Mouse (Mus musculus): Measurements from ENCODE around the gene Ank3. TPM values are rescaled to one million over a fixed set of nuclear protein-coding genes. Genes with fewer than 3 reads are reported as not detected.

Ank3 gene
- polyA plus RNA-seq, 1 experiment from 2014 or later, result 24.5 TPM

DNA sequence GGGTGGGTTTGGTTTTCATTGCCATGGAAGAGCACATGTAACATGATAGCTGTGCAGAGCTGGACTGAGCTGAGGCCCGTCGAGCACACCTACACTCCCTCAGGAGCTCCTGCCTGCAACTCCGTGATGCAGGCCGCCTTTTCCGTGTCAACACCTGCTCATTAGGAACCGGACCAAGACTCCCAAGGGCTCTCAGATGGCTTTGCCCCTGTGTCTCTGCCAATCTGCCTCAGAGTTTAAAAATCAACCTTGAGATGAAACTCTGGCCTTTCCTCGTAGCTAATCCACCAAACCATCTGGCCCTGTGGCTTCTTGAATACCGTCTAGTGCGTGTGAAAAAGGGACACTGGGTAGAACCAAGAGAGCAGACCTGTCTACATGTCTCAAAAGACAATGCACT lies 297.4 kb downstream of the Ank3 start:
- 52% methylated on average over 9 of the region's 9 CpGs for WGBS
- H3K4me2 ChIP-seq (replicated peaks; ENCODE audit: low read depth, low read length), result no peak overlapping the region
- no peaks in the 10 kb centered on the region for H3K9me3 ChIP-seq (ENCODE audit: low read length)
- no peak overlapping the region for H3K27ac ChIP-seq (ENCODE audit: low read length)
- no peaks in the 10 kb centered on the region for H3K36me3 ChIP-seq (ENCODE audit: insufficient read depth, low read length)
- no peak overlapping the region for H3K4me3 ChIP-seq (ENCODE audit: low read depth, low read length)
- no peaks in the 10 kb centered on the region for H3K4me1 ChIP-seq (ENCODE audit: insufficient read depth, low read depth, low read length)
- no peak overlapping the region for H3K9ac ChIP-seq (replicated peaks; ENCODE audit: low read depth)
- TF ChIP-seq CTCF (IDR thresholded peaks at IDR 0.05), result no peak
- TF ChIP-seq EP300 (IDR thresholded peaks at IDR 0.05), result no peak
- ATAC-seq (no peak), DNase-seq (ENCODE audit: low spot score) (no peak)
- no peaks in the 10 kb centered on the region for H3K27me3 ChIP-seq (replicated peaks; ENCODE audit: insufficient read depth, low read length)

DNA sequence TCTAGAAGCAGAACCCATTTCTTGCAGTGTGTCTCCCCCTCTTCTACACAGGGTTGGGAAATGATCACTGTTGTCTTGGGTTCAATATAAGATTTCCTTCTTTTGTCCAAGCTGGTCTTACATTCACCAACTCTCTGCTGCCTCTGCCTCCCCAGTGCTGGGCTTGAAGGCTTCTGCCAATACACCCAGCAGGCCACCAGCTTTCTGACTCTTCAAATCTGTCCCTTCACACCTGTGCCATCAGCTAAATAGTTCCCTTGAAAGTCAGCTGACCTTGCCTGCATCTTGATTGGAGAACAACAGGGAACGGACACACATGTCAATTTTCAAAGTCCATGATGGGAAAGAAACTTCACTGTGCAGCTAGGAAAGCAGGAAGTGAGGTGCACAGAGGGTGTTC lies 300.1 kb downstream of the Ank3 start:
- DNase-seq (ENCODE audit: low spot score) (no peak), ATAC-seq (no peak)
- TF ChIP-seq CTCF (IDR thresholded peaks at IDR 0.05), result no peak
- H3K4me1 ChIP-seq (ENCODE audit: insufficient read depth, low read depth, low read length), result no peaks in the 10 kb centered on the region
- no peak overlapping the region for H3K4me2 ChIP-seq (replicated peaks; ENCODE audit: low read depth, low read length)
- H3K4me3 ChIP-seq (ENCODE audit: low read depth, low read length), result no peak overlapping the region
- no peaks in the 10 kb centered on the region for H3K36me3 ChIP-seq (ENCODE audit: insufficient read depth, low read length)
- no peak overlapping the region for H3K9ac ChIP-seq (replicated peaks; ENCODE audit: low read depth)
- WGBS, result 84% methylated on average over 1 of the region's 1 CpGs
- H3K9me3 ChIP-seq (ENCODE audit: low read length), result no peaks in the 10 kb centered on the region
- H3K27me3 ChIP-seq (replicated peaks; ENCODE audit: insufficient read depth, low read length), result no peaks in the 10 kb centered on the region
- no peak overlapping the region for H3K27ac ChIP-seq (ENCODE audit: low read length)

DNA sequence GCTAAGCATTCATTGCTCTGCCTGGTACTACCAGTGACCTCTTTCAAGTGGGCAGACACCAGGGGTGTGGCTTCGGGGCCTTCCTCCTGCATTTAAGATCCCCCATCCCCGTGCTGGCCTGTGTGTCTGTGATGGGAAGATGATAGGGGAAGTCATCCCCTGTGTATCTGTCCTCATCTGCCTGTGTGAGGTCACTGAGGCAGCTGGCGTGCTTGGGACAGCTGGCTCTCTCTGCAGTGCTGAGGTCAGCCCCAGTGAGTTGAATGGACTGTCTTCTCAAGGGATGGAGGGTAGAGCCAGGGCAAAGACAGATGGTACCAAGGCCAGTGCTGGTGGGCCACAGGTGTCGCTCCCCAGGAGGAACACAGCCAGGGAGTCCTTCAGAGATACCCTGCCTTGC lies 302.7 kb downstream of the Ank3 start:
- H3K9me3 ChIP-seq (ENCODE audit: low read length), result no peaks in the 10 kb centered on the region
- no peak overlapping the region for H3K27ac ChIP-seq (ENCODE audit: low read length)
- WGBS, result 34% methylated on average over 4 of the region's 4 CpGs
- H3K36me3 ChIP-seq (ENCODE audit: insufficient read depth, low read length), result no peaks in the 10 kb centered on the region
- no peaks in the 10 kb centered on the region for H3K4me1 ChIP-seq (ENCODE audit: insufficient read depth, low read depth, low read length)
- DNase-seq (ENCODE audit: low spot score) (no peak), ATAC-seq (no peak)
- H3K4me3 ChIP-seq (ENCODE audit: low read depth, low read length), result no peak overlapping the region
- TF ChIP-seq CTCF (IDR thresholded peaks at IDR 0.05) (no peak), EP300 (IDR thresholded peaks at IDR 0.05) (no peak)
- H3K4me2 ChIP-seq (replicated peaks; ENCODE audit: low read depth, low read length), result no peak overlapping the region
- no peak overlapping the region for H3K9ac ChIP-seq (replicated peaks; ENCODE audit: low read depth)
- H3K27me3 ChIP-seq (replicated peaks; ENCODE audit: insufficient read depth, low read length), result no peaks in the 10 kb centered on the region

DNA sequence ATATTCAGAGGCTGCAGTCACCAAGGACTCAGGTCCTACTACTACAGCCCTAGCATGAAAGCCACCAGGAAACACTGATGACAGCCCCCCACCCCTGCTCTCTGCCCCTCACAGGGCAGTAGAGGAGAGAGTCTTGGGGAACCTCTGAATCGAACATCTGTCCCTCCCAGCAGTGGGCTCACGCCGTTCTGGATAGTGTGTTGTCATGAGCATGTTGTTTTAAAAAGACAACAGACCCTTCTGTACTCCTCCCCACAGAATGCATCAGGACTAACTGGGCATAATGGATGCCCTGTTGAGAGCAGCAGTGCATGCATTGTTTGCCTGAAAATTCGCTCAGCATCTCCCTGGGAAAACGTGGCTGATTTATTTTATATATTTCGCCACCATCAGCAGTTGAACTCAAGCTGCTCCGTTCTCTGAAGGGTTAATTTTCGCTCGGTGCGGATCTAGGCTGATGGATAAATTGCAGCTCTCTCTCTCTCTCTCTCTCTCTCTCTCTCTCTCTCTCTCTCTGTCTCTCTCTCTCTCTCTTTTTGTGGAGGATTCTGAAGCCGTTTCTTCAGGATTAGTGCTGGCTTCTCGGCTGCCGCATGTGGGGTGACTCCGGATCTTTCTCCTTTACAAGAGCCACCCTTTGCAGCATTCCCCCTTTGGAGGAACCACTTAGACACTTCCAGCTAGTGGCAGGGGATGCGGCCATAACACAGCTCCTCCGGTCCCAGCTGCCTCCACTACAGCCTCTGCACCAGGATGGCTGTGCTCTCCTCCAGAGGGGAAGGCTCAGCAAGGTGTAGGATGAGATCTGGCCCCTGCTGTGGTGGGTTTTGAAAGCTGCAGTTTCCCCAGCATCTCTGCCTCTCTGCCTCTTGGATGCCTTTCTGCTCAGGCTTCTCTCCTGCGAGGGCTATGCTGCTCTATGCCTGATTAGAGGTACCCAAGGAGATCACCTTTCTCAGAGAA lies 307.5 kb downstream of the Ank3 start:
- WGBS, result 14% methylated on average over 17 of the region's 17 CpGs
- Histone ChIP-seq H3K4me3 (ENCODE audit: low read depth, low read length) (no peak overlapping the region), H3K4me2 (replicated peaks; ENCODE audit: low read depth, low read length) (no peak overlapping the region), H3K4me1 (ENCODE audit: insufficient read depth, low read depth, low read length) (no peaks in the 10 kb centered on the region), H3K27ac (ENCODE audit: low read length) (no peak overlapping the region), H3K36me3 (ENCODE audit: insufficient read depth, low read length) (no peaks in the 10 kb centered on the region), H3K9ac (replicated peaks; ENCODE audit: low read depth) (no peak overlapping the region), H3K9me3 (ENCODE audit: low read length) (no peaks in the 10 kb centered on the region), H3K27me3 (replicated peaks; ENCODE audit: insufficient read depth, low read length) (no peaks in the 10 kb centered on the region)
- TF ChIP-seq CTCF (IDR thresholded peaks at IDR 0.05) (no peak), EP300 (IDR thresholded peaks at IDR 0.05) (no peak)
- ATAC-seq (no peak), DNase-seq (ENCODE audit: low spot score) (no peak)

DNA sequence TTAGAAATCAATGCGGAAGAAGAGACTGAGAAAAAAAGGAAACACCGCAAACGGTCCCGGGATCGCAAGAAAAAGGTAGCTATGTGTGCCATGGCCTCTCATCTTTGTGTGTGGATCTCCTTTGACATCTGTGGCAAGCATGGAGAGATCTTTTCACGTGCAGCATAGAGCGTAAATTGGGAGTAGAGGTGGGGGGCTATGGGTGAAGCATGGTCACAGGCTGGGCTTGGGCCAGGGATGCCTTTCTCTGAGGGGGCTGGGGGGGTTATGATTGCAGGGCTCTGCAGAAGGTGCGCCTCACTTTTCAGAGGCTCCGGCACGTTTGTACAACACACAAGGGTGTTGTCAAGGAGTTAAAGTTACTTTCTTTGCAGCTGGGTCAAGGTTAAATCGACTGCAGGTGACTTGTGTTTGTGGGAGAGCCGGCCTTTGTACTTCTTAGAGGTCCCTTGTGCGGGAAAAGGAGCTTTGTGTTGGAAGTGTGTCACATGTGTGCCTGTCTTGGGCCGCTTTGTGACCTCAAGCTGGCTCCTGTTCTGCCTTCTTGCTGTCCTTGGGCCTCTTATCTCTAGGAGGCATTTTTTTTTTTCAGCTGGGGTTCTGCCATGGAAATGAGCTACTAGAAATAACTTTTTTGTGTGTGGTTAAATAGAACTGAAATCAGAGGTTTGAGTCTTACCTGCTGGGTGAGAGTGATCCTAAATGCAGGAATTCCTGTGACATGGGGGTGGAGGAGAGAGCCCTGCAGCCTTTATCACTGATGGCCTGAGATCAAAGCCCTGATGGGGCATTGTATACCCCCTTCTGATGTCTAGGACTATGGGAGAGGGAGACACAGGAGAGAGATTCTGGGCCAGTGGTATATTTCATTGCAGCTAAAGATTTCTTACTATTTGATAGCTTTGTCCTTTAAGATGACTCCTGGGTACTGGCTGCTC lies 308.5 kb downstream of the Ank3 start:
- TF ChIP-seq CTCF (IDR thresholded peaks at IDR 0.05) (no peak), EP300 (IDR thresholded peaks at IDR 0.05) (no peak)
- Histone ChIP-seq H3K27me3 (replicated peaks; ENCODE audit: insufficient read depth, low read length) (no peaks in the 10 kb centered on the region), H3K36me3 (ENCODE audit: insufficient read depth, low read length) (no peaks in the 10 kb centered on the region), H3K27ac (ENCODE audit: low read length) (no peak overlapping the region), H3K4me3 (ENCODE audit: low read depth, low read length) (no peak overlapping the region), H3K9ac (replicated peaks; ENCODE audit: low read depth) (no peak overlapping the region), H3K4me1 (ENCODE audit: insufficient read depth, low read depth, low read length) (no peaks in the 10 kb centered on the region), H3K4me2 (replicated peaks; ENCODE audit: low read depth, low read length) (no peak overlapping the region), H3K9me3 (ENCODE audit: low read length) (no peaks in the 10 kb centered on the region)
- 42% methylated on average over 14 of the region's 14 CpGs for WGBS
- DNase-seq (ENCODE audit: low spot score) (no peak), ATAC-seq (no peak)

DNA sequence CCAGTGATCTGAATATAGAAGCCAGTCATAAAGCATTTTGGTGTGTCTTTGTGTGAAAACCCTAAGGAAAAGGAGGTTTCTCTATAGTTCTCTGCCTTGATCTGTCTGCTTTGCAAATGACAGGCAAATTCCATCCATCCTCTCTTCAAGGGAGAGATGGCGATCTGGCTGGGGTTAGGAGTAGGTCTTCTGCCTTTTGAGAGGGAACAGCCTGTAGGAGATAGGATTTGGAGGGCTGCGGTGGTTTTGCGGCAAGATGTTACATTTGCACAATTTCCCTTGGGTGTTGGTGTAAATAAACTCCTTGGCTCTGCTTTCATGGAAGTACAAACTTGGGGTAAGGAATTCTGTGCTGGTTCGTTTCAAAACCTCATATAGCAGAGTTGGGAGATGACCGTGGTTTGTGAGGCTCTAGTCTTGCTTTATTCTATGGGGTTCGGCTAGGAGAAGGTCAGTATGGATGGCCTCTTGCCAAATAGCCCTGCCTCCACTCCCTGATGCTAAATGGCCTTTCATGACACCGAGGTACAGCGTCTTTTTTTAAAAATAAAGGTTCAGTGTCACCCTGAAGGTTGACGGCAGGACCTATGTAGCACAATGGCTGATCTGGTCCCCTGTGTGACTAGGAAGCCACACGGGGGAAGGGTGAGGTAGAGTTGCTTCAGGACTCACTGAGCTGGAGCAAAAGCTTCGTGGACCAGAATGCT lies 309.4 kb downstream of the Ank3 start:
- Histone ChIP-seq H3K36me3 (ENCODE audit: insufficient read depth, low read length) (no peaks in the 10 kb centered on the region), H3K27ac (ENCODE audit: low read length) (no peak overlapping the region), H3K4me1 (ENCODE audit: insufficient read depth, low read depth, low read length) (no peaks in the 10 kb centered on the region), H3K4me2 (replicated peaks; ENCODE audit: low read depth, low read length) (no peak overlapping the region), H3K27me3 (replicated peaks; ENCODE audit: insufficient read depth, low read length) (no peaks in the 10 kb centered on the region), H3K9ac (replicated peaks; ENCODE audit: low read depth) (no peak overlapping the region), H3K9me3 (ENCODE audit: low read length) (no peaks in the 10 kb centered on the region), H3K4me3 (ENCODE audit: low read depth, low read length) (no peak overlapping the region)
- DNase-seq (ENCODE audit: low spot score) (no peak), ATAC-seq (no peak)
- TF ChIP-seq EP300 (IDR thresholded peaks at IDR 0.05), result no peak
- no peak for TF ChIP-seq CTCF (IDR thresholded peaks at IDR 0.05)
- WGBS, result 69% methylated on average over 11 of the region's 11 CpGs

All from lung, postnatal 0 days (tissue).